Mouse (Mus musculus) left cerebral cortex, adult 2 months (tissue): Measurements from ENCODE around the gene Kcnq5. TPM values are rescaled to one million over a fixed set of nuclear protein-coding genes. Genes with fewer than 3 reads are reported as not detected.
A peak's percentile ranks its signal among the peaks of the same experiment; 100 is the strongest.
"Not testable (repeated sequence)": the region's sequence is repeated elsewhere in the genome, so short reads cannot be mapped to it uniquely, and the experiment has no call there.

ENCODE experiments used
- DNase-seq, 2 experiments: peaks; one replicate each; pipeline ENCODE4 v3.0.0; 2021 to 2022; ENCODE audit warnings: low spot score in 2 of 2, mixed read lengths in 1 of 2; ENCODE audit errors: extremely low spot score in 1 of 2
- H3K27ac ChIP-seq: fragments of 200-600 bp; 2 replicates; pipeline ENCODE4 v1.8.1; 2022
- H3K4me3 ChIP-seq: fragments of 200-600 bp; 2 replicates; pipeline ENCODE4 v1.8.1; 2022
- CTCF ChIP-seq: fragments of 200-600 bp; IDR thresholded peaks from 2 replicates; pipeline ENCODE4 v1.8.1; 2022; ENCODE audit warnings: antibody characterized with exemption, mild to moderate bottlenecking, moderate library complexity
- intact Hi-C: fragments of 180-260 bp; cut with DNase I; formaldehyde crosslinking; loops from one replicate; pipeline ENCODE4 v1.15.1; 2025
- total RNA-seq, 2 experiments: library from RNA; stranded (reverse); gene quantifications; 2 replicates each; pipeline ENCODE4 v1.2.3; 2021

Gene Kcnq5
- total RNA-seq, 2 experiments from 2014 or later = 81.3 to 81.5 TPM

GRCm38 (mm10) chr1:21829909-21830455, 131.8 kb downstream of the Kcnq5 start:
- no peak; the same call in 1 of the 2 replicates for TF ChIP-seq CTCF
- DNase-seq = no peak
- intact Hi-C loops = no loop called here
- Histone ChIP-seq H3K27ac (no peak overlapping the region), H3K4me3 (no peak overlapping the region)

GRCm38 (mm10) chr1:21820066-21820630, 141.6 kb downstream of the Kcnq5 start:
- TF ChIP-seq CTCF = no peak
- no peak overlapping the region for H3K4me3 ChIP-seq
- intact Hi-C loops = no loop called here
- no peak overlapping the region for H3K27ac ChIP-seq
- no peak for DNase-seq

- intact Hi-C loops = no loop called here
- TF ChIP-seq CTCF = no peak
- no peak overlapping the region for H3K4me3 ChIP-seq
- DNase-seq = peak in 1 of 2 experiments; percentile 21
- no peak overlapping the region for H3K27ac ChIP-seq
These were observed 156.7 kb downstream of the Kcnq5 start for GRCm38 (mm10) chr1:21805064-21805463.

GRCm38 (mm10) chr1:21804477-21804866, 157.3 kb downstream of the Kcnq5 start:
- DNase-seq = no peak
- no peak for TF ChIP-seq CTCF
- no peak overlapping the region for H3K27ac ChIP-seq
- H3K4me3 ChIP-seq = no peak overlapping the region
- intact Hi-C loops = loop anchor here (5.0 kb wide), 1 partner anchor 158 kb away; the partner anchor contains the start of gene Kcnq5

GRCm38 (mm10) chr1:21803751-21804476, 157.8 kb downstream of the Kcnq5 start:
- no peak for TF ChIP-seq CTCF
- intact Hi-C loops = loop anchor here (5.0 kb wide), 1 partner anchor 158 kb away; the partner anchor contains the start of gene Kcnq5
- DNase-seq = no peak
- Histone ChIP-seq H3K27ac (no peak overlapping the region), H3K4me3 (no peak overlapping the region)

- Histone ChIP-seq H3K4me3 (no peak overlapping the region), H3K27ac (no peak overlapping the region)
- TF ChIP-seq CTCF = no peak
- intact Hi-C loops = no loop called here
- no peak for DNase-seq
These were observed 181.0 kb downstream of the Kcnq5 start for GRCm38 (mm10) chr1:21780746-21781145.

GRCm38 (mm10) chr1:21777560-21777959, 184.2 kb downstream of the Kcnq5 start:
- DNase-seq = no peak
- no peak for TF ChIP-seq CTCF
- intact Hi-C loops = no loop called here

GRCm38 (mm10) chr1:21773931-21774330, 187.8 kb downstream of the Kcnq5 start:
- Histone ChIP-seq H3K27ac (no peak overlapping the region), H3K4me3 (no peak overlapping the region)
- intact Hi-C loops = no loop called here
- no peak for TF ChIP-seq CTCF
- DNase-seq = no peak

More at GRCm38 (mm10) chr1:21777560-21777959, 184.2 kb downstream of the Kcnq5 start:
- no peak overlapping the region for H3K27ac ChIP-seq
- H3K4me3 ChIP-seq = no peak overlapping the region

GRCm38 (mm10) chr1:21770494-21770893, 191.2 kb downstream of the Kcnq5 start:
- TF ChIP-seq CTCF = no peak
- Histone ChIP-seq H3K27ac (no peak overlapping the region), H3K4me3 (no peak overlapping the region)
- no peak for DNase-seq
- intact Hi-C loops = no loop called here

- Histone ChIP-seq H3K4me3 (no peak overlapping the region), H3K27ac (no peak overlapping the region)
- no peak for TF ChIP-seq CTCF
- intact Hi-C loops = no loop called here
- DNase-seq = no peak
These were observed 212.4 kb downstream of the Kcnq5 start for GRCm38 (mm10) chr1:21749297-21749696.

- no peak overlapping the region for H3K27ac ChIP-seq
- TF ChIP-seq CTCF = no peak
- H3K4me3 ChIP-seq = no peak overlapping the region
- DNase-seq = no peak
- intact Hi-C loops = no loop called here
These were observed 232.6 kb downstream of the Kcnq5 start for GRCm38 (mm10) chr1:21729131-21729530.

GRCm38 (mm10) chr1:21723231-21723630, 238.5 kb downstream of the Kcnq5 start:
- intact Hi-C loops, H3K4me3 ChIP-seq, DNase-seq, H3K27ac ChIP-seq: not testable (repeated sequence)
